Mouse (Mus musculus) liver, postnatal 0 days (tissue): ENCODE results near the gene Krtcap2. TPM values are rescaled to one million over a fixed set of nuclear protein-coding genes. Genes with fewer than 3 reads are reported as not detected.

ENCODE experiments used
- ATAC-seq: fragments of 200-750 bp; cut with Nextera tagmentation; 2 replicates; pipeline ENCODE4 v1.8.0; 2017; ENCODE audit warnings: mild to moderate bottlenecking, moderate library complexity
- DNase-seq: peaks from one replicate; pipeline ENCODE4 v3.0.0-alpha.2; 2016
- H3K27ac ChIP-seq: fragments of 300-500 bp; sonication (generic); 2 replicates; pipeline ENCODE4 v1.5.1; 2014; ENCODE audit warnings: antibody characterized with exemption, moderate library complexity, mild to moderate bottlenecking, low read depth
- H3K27me3 ChIP-seq: fragments of 300-500 bp; sonication (generic); 2 replicates; pipeline ENCODE4 v1.6.1; 2014; ENCODE audit warnings: low read length, control low read depth, mixed read lengths; ENCODE audit not compliant: insufficient read depth
- H3K36me3 ChIP-seq: fragments of 300-500 bp; sonication (generic); replicated peaks from 2 replicates; pipeline ENCODE4 v1.6.1; 2014; ENCODE audit warnings: mild to moderate bottlenecking, control low read depth, low read length, moderate library complexity, mixed read lengths; ENCODE audit not compliant: insufficient read depth
- H3K4me1 ChIP-seq: fragments of 300-500 bp; sonication (generic); 2 replicates; pipeline ENCODE4 v1.6.1; 2014; ENCODE audit warnings: antibody characterized with exemption, mild to moderate bottlenecking, control low read depth; ENCODE audit not compliant: insufficient read depth
- H3K4me2 ChIP-seq: fragments of 300-500 bp; sonication (generic); 2 replicates; pipeline ENCODE4 v1.6.1; 2014; ENCODE audit warnings: low read depth, mild to moderate bottlenecking, low read length, moderate library complexity, mixed read lengths
- H3K4me3 ChIP-seq: fragments of 300-500 bp; sonication (generic); 2 replicates; pipeline ENCODE4 v1.5.1; 2014; ENCODE audit warnings: low read depth, low read length
- H3K9ac ChIP-seq: fragments of 300-500 bp; sonication (generic); replicated peaks from 2 replicates; pipeline ENCODE4 v1.6.1; 2014; ENCODE audit warnings: mild to moderate bottlenecking, moderate library complexity
- H3K9me3 ChIP-seq: fragments of 300-500 bp; sonication (generic); 2 replicates; pipeline ENCODE4 v1.6.1; 2016; ENCODE audit warnings: mild to moderate bottlenecking, control low read depth, low read length, mixed read lengths
- CTCF ChIP-seq: sonication (generic); IDR thresholded peaks from 2 replicates; pipeline ENCODE4 v1.5.1; 2016; ENCODE audit warnings: antibody characterized with exemption, low read depth
- EP300 ChIP-seq: IDR thresholded peaks from 2 replicates; pipeline ENCODE4 v1.6.1; 2016; ENCODE audit warnings: antibody characterized with exemption, low read depth, mild to moderate bottlenecking
- WGBS: fragments of 180-500 bp; shearing (Covaris S2); extraction: QIAGEN DNeasy Blood & Tissue Kit; methylation state at CpG from one replicate; pipeline ENCODE4 v1.1.7; 2014; ENCODE audit not compliant: insufficient replicate concordance; 5-methylcytosine and 5-hydroxymethylcytosine counted together
- microRNA counts: library from miRNA; unstranded; fragments of <30 nt; microRNA quantifications from one replicate; lab custom pipeline; 2015
- microRNA-seq: library from miRNA; unstranded; fragments of <30 nt; microRNA quantifications from one replicate; pipeline ENCODE4, GENCODE M21; 2016
- polyA plus RNA-seq: library from polyadenylated mRNA; unstranded; fragments of >200 nt; fragmentation: Nextera tagmentation; extraction: Ambion mirVana; gene quantifications from 2 replicates; pipeline ENCODE4 v1.2.1, GENCODE M21; 2015

Gene Krtcap2
- polyA plus RNA-seq, 1 experiment from 2014 or later = 141 TPM

DNA sequence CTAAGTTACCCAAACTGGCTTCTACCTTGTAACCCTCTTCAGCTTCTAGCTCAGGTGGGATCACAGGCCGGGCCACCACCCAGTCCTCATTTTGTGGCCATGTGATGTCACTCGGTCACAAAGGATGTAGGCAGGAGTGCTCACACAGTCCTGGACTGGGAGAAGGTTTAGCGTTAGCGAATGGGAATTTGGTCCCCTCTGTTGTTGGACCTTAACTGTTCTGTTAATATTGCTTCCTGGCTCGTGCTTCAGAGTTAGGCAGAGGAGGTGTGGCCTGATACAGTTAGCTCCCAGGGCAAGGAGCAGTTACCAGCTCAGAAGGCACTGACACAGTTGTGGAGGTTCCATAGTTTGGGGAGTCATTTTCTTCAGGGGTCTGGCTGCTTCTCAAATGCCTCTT is 48.4 kb downstream of the Krtcap2 start:
- Histone ChIP-seq H3K4me2 (no peak overlapping the region), H3K4me3 (no peak overlapping the region), H3K27me3 (no peaks in the 10 kb centered on the region), H3K9ac (no peak overlapping the region), H3K4me1 (peaks cover 13% of the 10 kb centered on the region; the same call in 1 of the 2 replicates), H3K36me3 (no peaks in the 10 kb centered on the region), H3K27ac (peak overlapping the region; percentile 93), H3K9me3 (no peaks in the 10 kb centered on the region)
- DNase-seq (no peak), ATAC-seq (peak; percentile 22; the same call in 1 of the 2 replicates)
- WGBS = 62% methylated on average over 5 of the region's 5 CpGs
- no peak for TF ChIP-seq EP300
- no peak for TF ChIP-seq CTCF

DNA sequence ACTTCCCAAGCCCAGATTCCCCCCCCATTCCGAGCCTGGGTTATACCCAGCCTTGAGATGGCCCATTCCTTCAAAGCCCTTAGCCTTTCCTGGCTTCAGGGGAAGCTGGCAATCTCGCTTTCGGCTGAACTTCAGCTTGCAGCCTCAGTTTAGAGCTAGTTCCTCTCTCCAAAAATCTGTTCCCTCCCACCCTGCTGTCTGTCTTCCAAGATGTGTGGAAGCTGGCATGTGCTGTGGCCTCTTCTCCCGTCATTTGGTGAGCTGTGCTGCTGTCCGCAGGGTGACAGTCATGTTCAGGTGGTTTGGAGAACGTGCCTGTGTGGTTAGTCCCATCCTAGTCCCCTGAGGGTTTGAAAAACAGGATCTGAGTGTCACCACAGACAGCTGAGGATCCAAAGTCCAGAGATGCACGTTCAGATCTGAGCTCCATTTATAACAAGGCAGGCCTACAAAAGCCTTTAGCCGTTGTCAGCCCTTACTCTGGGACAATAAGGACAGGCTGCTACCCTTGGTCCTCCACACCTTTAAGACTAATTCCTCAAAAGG is 50.0 kb downstream of the Krtcap2 start:
- TF ChIP-seq EP300 = no peak
- no peak for TF ChIP-seq CTCF
- H3K27me3 ChIP-seq = 0 out of 2 replicates have a peak, but pooled peaks cover 3% of the 10 kb centered on the region
- 47% methylated on average over 8 of the region's 8 CpGs for WGBS
- peak overlapping the region; percentile 46; the same call in 1 of the 2 replicates for H3K27ac ChIP-seq
- no peaks in the 10 kb centered on the region for H3K36me3 ChIP-seq
- H3K4me2 ChIP-seq = no peak overlapping the region
- H3K4me3 ChIP-seq = no peak overlapping the region
- H3K9me3 ChIP-seq = no peaks in the 10 kb centered on the region
- H3K4me1 ChIP-seq = peaks cover 13% of the 10 kb centered on the region; the same call in 1 of the 2 replicates
- H3K9ac ChIP-seq = no peak overlapping the region
- ATAC-seq (no peak), DNase-seq (no peak)

GRCm38 (mm10) chr3:89296761-89297396 is 51.1 kb downstream of the Krtcap2 start:
- Histone ChIP-seq H3K27me3 (0 out of 2 replicates have a peak, but pooled peaks cover 3% of the 10 kb centered on the region), H3K9ac (no peak overlapping the region), H3K36me3 (no peaks in the 10 kb centered on the region), H3K4me1 (peaks cover 13% of the 10 kb centered on the region; the same call in 1 of the 2 replicates), H3K4me2 (no peak overlapping the region), H3K4me3 (no peak overlapping the region), H3K27ac (0 out of 2 replicates have a peak overlapping the region, but pooled peaks have one; percentile 22), H3K9me3 (no peaks in the 10 kb centered on the region)
- 75% methylated on average over 11 of the region's 11 CpGs for WGBS
- ATAC-seq = no peak
- TF ChIP-seq EP300 = no peak
- no peak for TF ChIP-seq CTCF
- no peak for DNase-seq

- Histone ChIP-seq H3K4me1 (peaks cover 9% of the 10 kb centered on the region; the same call in 1 of the 2 replicates), H3K4me2 (peak overlapping the region; percentile 67; the same call in 1 of the 2 replicates), H3K4me3 (no peak overlapping the region), H3K9me3 (no peaks in the 10 kb centered on the region), H3K27me3 (0 out of 2 replicates have a peak, but pooled peaks cover 3% of the 10 kb centered on the region), H3K27ac (peak overlapping the region; percentile 86; the same call in 1 of the 2 replicates), H3K9ac (0 out of 2 replicates have a peak overlapping the region, but pooled peaks have one; percentile 51), H3K36me3 (no peaks in the 10 kb centered on the region)
- no peak for TF ChIP-seq EP300
- TF ChIP-seq CTCF = no peak
- no peak for ATAC-seq
- WGBS = 84% methylated on average over 6 of the region's 6 CpGs
- no peak for DNase-seq
Observed at GRCm38 (mm10) chr3:89298908-89299307, 53.1 kb downstream of the Krtcap2 start.

- Histone ChIP-seq H3K4me1 (peaks cover 5% of the 10 kb centered on the region), H3K9ac (peak overlapping the region; percentile 51; the same call in 1 of the 2 replicates), H3K9me3 (no peaks in the 10 kb centered on the region), H3K27me3 (0 out of 2 replicates have a peak, but pooled peaks cover 3% of the 10 kb centered on the region), H3K4me2 (peak overlapping the region; percentile 67), H3K4me3 (peak overlapping the region; percentile 24), H3K27ac (peak overlapping the region; percentile 86), H3K36me3 (no peaks in the 10 kb centered on the region)
- TF ChIP-seq CTCF (peak; percentile 23; the same call in 1 of the 2 replicates), EP300 (no peak)
- WGBS = 5% methylated on average over 14 of the region's 14 CpGs
- ATAC-seq (peak; percentile 22), DNase-seq (no peak)
Observed at GRCm38 (mm10) chr3:89299499-89299898, 53.7 kb downstream of the Krtcap2 start.

MicroRNAs within 50 kb of the gene (microRNA counts, 519-probe panel; counts per million panel counts)
- not detected for microRNA mmu-miR-92b (lab: Ali Mortazavi, UCI)

Small RNA genes within 50 kb of the gene (microRNA-seq; reads per million reads assigned to microRNA genes)
- 13.8 reads per million, percentile 23 among the genes with 10 or more reads in this experiment for gene Mir92b

Other genes starting within 250 kb of the Krtcap2 start
- gene Rusc1, start 152.7 kb upstream of the Krtcap2 start, polyA plus RNA-seq = 2.4 and 2.5 TPM in 2 replicates
- gene Gm43738, start 144.9 kb upstream of the Krtcap2 start, polyA plus RNA-seq = not detected in 2 replicates
- gene Fdps, start 144.0 kb upstream of the Krtcap2 start, polyA plus RNA-seq = 75.8 and 82.2 TPM in 2 replicates
- gene Pklr, start 109.8 kb upstream of the Krtcap2 start, polyA plus RNA-seq = 18.6 and 27.8 TPM in 2 replicates
- 0.19 and 0.49 TPM in 2 replicates for gene Hcn3, start 85.8 kb upstream of the Krtcap2 start, polyA plus RNA-seq
- 5.0 and 5.7 TPM in 2 replicates for gene Clk2, start 81.2 kb upstream of the Krtcap2 start, polyA plus RNA-seq
- 50.1 and 52.2 TPM in 2 replicates for gene Scamp3, start 68.5 kb upstream of the Krtcap2 start, polyA plus RNA-seq
- 1.4 and 2.1 TPM in 2 replicates for gene Fam189b, start 62.8 kb upstream of the Krtcap2 start, polyA plus RNA-seq
- 25.8 and 26.3 TPM in 2 replicates for gene Gba, start 43.0 kb upstream of the Krtcap2 start, polyA plus RNA-seq
- gene Thbs3, start 30.8 kb upstream of the Krtcap2 start, polyA plus RNA-seq = 1.3 and 1.8 TPM in 2 replicates
- 105 and 111 TPM in 2 replicates for gene Mtx1, start 18.9 kb upstream of the Krtcap2 start, polyA plus RNA-seq
- gene Muc1, start 16.9 kb upstream of the Krtcap2 start, polyA plus RNA-seq = 0.40 and 0.56 TPM in 2 replicates
- gene Trim46, start 343 bp downstream of the Krtcap2 start, polyA plus RNA-seq = 0.06 and 0.21 TPM in 2 replicates
- gene Dpm3, start 13.4 kb downstream of the Krtcap2 start, polyA plus RNA-seq = 63.2 and 73.2 TPM in 2 replicates
- 18.3 and 19.6 TPM in 2 replicates for gene Slc50a1, start 24.6 kb downstream of the Krtcap2 start, polyA plus RNA-seq
- gene Efna1, start 35.2 kb downstream of the Krtcap2 start, polyA plus RNA-seq = 22.1 and 27.8 TPM in 2 replicates
- not detected in 2 replicates for gene Efna3, start 77.0 kb downstream of the Krtcap2 start, polyA plus RNA-seq
- 0.36 and 0.56 TPM in 2 replicates for gene Efna4, start 92.1 kb downstream of the Krtcap2 start, polyA plus RNA-seq
- 9.1 and 9.2 TPM in 2 replicates for gene Adam15, start 104.0 kb downstream of the Krtcap2 start, polyA plus RNA-seq
- gene Dcst2, start 116.0 kb downstream of the Krtcap2 start, polyA plus RNA-seq = 0.05 TPM in 1 of 2 replicates, not detected in the other
- 0.13 and 0.15 TPM in 2 replicates for gene Dcst1, start 119.3 kb downstream of the Krtcap2 start, polyA plus RNA-seq
- 4.1 and 4.7 TPM in 2 replicates for gene Zbtb7b, start 148.8 kb downstream of the Krtcap2 start, polyA plus RNA-seq
- not detected in 2 replicates for gene Lenep, start 156.8 kb downstream of the Krtcap2 start, polyA plus RNA-seq
- 18.8 and 20.0 TPM in 2 replicates for gene Flad1, start 165.9 kb downstream of the Krtcap2 start, polyA plus RNA-seq
- gene Cks1b, start 172.4 kb downstream of the Krtcap2 start, polyA plus RNA-seq = 130 and 141 TPM in 2 replicates
- 23.8 and 24.7 TPM in 2 replicates for gene Shc1, start 172.5 kb downstream of the Krtcap2 start, polyA plus RNA-seq
- 5.9 and 6.9 TPM in 2 replicates for gene Pygo2, start 184.2 kb downstream of the Krtcap2 start, polyA plus RNA-seq
- 9.4 and 9.8 TPM in 2 replicates for gene Pbxip1, start 190.7 kb downstream of the Krtcap2 start, polyA plus RNA-seq
- 13.4 and 13.8 TPM in 2 replicates for gene Pmvk, start 208.6 kb downstream of the Krtcap2 start, polyA plus RNA-seq